Mouse (Mus musculus): ENCODE measurements around the gene BC029722.
"Not testable (repeated sequence)": the region's sequence is repeated elsewhere in the genome, so short reads cannot be mapped to it uniquely, and the experiment has no call there.

Gene BC029722

GRCm38 (mm10) chr2:155819392-155819448 is at the start of gene BC029722:
TSS of gene BC029722 (minus strand) at chr2:155819426.
- DNase-seq = no peak

DNA sequence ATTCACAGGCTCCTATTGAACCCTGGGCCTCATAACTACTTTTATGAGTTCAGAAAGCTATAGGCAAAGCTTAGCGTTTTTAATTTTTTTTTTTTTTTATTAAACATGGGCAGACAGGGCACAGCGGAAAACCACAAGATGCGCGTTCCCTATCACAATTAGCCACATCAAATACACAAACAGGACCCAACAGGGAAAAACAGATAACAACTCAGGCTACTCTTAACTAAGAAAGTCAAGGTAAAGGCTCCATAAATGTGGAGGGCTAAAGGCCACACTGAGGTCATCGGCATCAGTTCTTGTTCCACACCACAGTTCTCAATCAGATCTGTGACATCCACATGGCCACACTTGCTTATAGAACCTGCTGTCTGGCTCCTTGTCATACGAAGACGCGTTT is 49.1 kb upstream of the BC029722 start:
- DNase-seq = no peak

DNA sequence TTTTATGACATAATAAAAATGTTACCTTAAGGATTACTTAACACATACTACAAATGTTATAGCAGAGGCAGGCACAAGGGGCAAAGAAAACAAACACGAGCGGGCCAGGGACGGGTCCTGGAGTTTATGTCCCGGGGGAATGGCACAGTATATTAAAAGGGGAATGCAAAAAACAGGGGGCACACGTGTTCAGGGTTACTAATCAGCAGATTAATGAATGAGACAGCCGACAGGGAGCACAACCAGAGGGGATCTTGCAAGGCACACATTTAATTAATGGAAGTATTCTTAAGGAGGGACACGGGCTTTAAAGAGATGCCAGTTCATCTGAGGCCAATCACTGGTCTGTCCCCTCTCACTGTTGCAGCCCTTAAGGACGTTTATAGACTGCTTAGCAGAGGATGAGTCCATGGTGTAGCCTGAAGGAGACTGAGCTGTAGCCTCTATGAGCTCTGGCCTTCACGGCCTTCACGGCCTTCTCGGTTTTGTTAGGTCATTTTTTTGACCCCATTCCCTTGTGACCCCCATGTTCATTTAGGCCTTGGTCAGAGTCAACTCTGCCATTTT is 44.2 kb upstream of the BC029722 start:
- no peak for DNase-seq

DNA sequence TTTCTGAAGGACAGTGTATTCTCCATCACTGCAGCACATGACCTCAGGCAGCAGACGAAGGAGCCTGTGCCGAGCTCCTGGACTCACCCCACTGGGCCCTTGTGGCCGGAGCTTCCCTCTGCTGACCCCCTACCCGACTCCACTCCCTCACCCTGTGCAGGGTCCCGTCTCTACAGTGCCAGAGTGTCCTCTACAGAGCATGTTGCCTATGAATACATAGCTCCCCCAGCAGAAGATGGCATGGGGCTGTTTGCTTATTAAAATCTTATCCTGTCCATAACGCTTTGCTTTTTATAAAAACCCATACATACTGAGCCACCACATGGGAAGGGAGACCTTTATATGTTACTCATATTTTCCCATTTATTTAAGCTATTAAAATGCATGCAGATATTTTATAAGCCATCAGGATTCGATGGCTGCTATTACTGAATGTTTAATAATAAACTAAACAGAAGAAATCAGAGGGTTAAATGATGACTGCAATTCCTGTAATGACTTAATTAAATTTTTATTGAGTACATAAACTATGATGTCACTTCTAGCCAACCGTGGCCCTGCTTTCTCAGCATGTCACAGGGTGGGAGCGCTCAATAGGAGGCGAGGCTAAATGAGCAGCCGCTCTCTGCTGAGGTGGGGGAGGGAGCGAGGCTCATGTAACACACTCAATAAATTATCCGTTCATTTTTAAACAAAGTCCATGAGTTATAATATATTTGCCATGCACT is 43.5 kb upstream of the BC029722 start:
- DNase-seq = peak; percentile 20

DNA sequence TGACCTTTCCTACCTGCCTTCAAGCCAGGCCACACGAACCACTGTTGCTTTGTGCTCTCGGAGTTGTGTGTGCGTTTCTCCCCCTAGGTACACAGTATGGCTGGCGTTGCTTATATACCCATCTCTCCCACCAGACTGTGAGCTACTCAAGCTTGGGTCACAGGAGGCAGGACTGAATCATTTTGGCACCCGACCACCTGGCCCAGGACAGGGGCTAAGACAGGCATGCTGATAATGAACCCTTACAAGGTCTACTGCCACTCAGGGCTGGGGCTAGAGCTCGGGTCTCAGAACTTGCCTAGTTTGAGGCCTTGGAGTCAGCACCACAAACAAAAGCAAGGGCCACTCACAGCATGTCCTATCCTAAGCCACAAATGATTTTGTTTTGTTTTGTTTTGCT is 42.4 kb upstream of the BC029722 start:
- DNase-seq = no peak

- DNase-seq = no peak
These were observed 40.9 kb upstream of the BC029722 start for GRCm38 (mm10) chr2:155860102-155860501.

- no peak for DNase-seq
These were observed 33.3 kb upstream of the BC029722 start for GRCm38 (mm10) chr2:155852536-155852935.

- DNase-seq = no peak
These were observed 30.9 kb upstream of the BC029722 start for GRCm38 (mm10) chr2:155850120-155850519.

GRCm38 (mm10) chr2:155849464-155849863 is 30.2 kb upstream of the BC029722 start:
- DNase-seq = no peak

DNA sequence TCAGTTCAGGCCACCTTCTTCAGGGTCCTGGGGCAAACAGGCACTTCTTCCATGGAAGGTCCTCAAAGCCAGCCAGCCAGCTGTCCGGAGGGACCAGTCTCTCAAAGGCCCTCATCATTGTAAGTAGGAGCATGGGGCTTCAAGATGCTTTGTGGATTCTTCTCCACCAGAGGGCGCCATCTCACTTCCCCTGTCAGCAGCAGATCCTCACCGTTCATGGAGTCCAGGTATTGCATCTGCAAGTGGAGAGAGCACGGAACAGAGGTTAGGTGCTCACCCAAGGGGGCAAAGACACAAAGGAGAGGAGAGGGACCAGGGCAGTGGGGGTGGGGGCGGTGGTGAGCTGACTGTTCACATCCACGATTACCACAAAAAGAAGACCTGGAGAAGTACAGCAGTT is 29.1 kb upstream of the BC029722 start:
- peak; percentile 83 for DNase-seq

- DNase-seq = no peak
These were observed 27.7 kb upstream of the BC029722 start for GRCm38 (mm10) chr2:155846930-155847329.

DNA sequence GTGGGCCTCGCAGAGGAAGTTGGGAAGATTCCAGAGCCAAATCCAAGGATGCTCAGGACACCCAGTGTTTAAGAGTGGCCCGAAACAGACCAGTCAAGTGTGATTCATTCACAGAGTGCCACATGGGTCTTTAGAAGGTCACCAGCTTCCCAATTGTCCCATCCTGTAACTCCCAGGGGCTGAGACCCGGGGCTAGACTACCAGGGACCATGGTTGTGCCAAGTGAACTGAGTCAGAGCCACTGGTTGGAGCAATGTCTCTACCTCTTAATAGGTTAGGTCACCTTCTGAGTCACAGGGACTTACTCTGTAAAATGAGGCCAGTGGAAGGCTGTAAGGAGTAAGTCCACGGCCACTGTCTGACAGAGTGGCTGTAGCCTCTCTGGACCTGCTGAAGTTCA is 19.7 kb upstream of the BC029722 start:
- DNase-seq = no peak

DNA sequence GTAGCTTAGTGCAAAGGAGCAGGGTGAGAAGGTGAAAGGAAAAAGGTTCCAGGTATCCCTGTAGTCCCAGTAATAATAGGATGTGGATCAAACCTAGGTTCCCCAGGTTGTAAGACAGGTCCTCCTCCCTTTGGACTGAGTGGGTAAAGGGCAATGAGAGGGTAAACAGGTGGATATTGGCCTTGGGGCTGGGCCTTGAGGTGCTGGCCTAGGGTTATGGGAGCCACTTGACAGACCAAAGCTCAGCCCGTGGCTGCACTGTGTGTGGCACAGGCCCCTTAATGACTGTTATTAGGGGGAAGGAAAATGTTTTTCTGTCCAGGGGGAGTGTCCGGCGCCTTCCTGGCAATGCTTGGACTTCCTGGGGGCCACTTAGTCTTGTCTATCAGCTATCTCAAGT is 18.7 kb upstream of the BC029722 start:
- DNase-seq = no peak

DNA sequence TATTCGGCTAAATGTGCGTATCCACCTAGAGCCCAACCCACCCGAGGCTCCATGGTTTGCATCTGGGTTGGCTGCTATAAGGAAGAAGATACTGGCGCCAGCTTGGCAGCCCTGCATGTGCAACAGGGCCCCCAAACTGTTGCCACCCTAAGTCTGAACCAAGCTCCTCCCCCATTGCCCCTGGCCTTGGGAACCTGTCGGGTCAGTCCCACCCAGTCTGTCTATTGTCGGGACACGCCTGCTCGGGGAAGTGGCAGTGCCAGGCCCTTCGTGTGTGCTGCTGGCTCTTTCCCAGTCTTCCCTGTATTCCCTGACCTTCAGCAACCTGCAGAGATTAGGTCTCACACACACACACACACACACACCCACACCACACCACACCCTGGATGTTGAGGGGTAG is 15.5 kb upstream of the BC029722 start, which contains the start of gene Fam83c:
Fam83c (minus strand) TSS at position 123 of the 400 bp plus-strand sequence.
- DNase-seq = no peak

DNA sequence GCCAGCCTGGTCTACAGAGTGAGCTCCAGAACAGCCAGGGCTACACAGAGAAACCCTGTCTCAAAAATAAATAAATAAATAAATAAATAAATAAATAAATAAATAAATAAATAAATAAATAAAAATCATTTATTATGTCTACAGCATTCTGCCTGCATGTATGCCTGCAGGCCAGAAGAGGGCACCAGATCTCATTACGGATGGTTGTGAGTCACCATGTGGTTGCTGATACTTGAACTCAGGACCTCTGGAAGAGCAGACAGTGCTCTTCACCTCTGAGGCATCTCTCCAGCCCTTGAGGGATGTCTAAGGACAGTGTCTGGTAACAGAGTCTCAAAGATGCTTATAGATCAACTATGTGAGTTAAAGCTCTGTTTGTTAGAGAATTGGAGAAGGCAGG is 12.9 kb upstream of the BC029722 start:
- not testable (repeated sequence) for DNase-seq

GRCm38 (mm10) chr2:155831302-155831701 is 12.1 kb upstream of the BC029722 start:
- no peak for DNase-seq

- DNase-seq = no peak
These were observed 11.6 kb upstream of the BC029722 start for GRCm38 (mm10) chr2:155830841-155831240.

GRCm38 (mm10) chr2:155826630-155827424 is 7.6 kb upstream of the BC029722 start, which contains the start of gene Eif6:
TSS of gene Eif6 (minus strand) at chr2:155826925.
- peak; percentile 79 for DNase-seq

- no peak for DNase-seq
These were observed 6.8 kb upstream of the BC029722 start for GRCm38 (mm10) chr2:155825904-155826629.

GRCm38 (mm10) chr2:155823722-155824121 is 4.5 kb upstream of the BC029722 start:
- no peak for DNase-seq

GRCm38 (mm10) chr2:155820779-155821178 is 1.6 kb upstream of the BC029722 start:
- DNase-seq = no peak

- DNase-seq = no peak
These were observed 424 bp upstream of the BC029722 start for GRCm38 (mm10) chr2:155819449-155820251.

Measured in right cerebral cortex, postnatal 14 days (tissue).